Mouse (Mus musculus) 3134 (cell line): ENCODE results near the gene Gm11733.

Source experiments
- DNase-seq: peaks from one replicate; pipeline ENCODE4 v3.0.0-alpha.2; 2011; ENCODE audit warnings: low spot score; ENCODE audit not compliant: insufficient read length; ENCODE audit errors: extremely low read depth

The Gm11733 gene

DNA sequence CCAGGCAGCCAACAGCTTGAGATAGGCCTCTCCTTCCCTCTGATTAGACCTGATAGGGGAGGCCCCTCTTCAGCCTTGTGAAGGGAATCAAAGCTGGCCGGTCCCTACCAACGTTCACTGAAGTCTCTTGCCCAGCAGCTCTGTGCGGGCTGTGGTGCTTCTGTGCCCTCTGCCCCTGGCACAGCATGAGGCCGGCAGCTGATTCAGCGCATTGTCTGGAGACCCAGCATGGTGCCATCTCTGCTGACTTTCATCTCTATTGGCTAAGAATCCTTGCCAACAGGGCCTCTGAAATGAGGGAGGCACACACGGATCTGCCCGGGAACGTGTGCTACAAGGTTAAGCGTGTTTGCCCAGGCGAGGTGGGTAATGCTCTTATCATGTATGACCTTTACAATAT lies 48.2 kb downstream of the Gm11733 start:
- no peak for DNase-seq

GRCm38 (mm10) chr11:117534912-117535311 lies 50.7 kb downstream of the Gm11733 start:
- peak; percentile 80 for DNase-seq

- no peak for DNase-seq
Measured at GRCm38 (mm10) chr11:117535491-117536304, 51.5 kb downstream of the Gm11733 start.

GRCm38 (mm10) chr11:117536586-117536985 lies 52.4 kb downstream of the Gm11733 start:
- peak; percentile 85 for DNase-seq
